Mouse (Mus musculus): ENCODE data around the gene Pidd1.

- no peak for TF ChIP-seq EP300 (optimal IDR thresholded peaks at IDR 0.05)
- TF ChIP-seq CTCF (IDR thresholded peaks at IDR 0.05; ENCODE audit: low read depth): no peak
These were observed 23.6 kb upstream of the Pidd1 start, which contains the start of gene Cd151 for GRCm38 (mm10) chr7:141467230-141468030.
